Mouse (Mus musculus) embryo, embryonic 10.5 days (tissue): ENCODE data around the gene Fstl4.
"Not testable (repeated sequence)": the region's sequence is repeated elsewhere in the genome, so short reads cannot be mapped to it uniquely, and the experiment has no call there.

ENCODE experiments used
- DNase-seq: peaks from one replicate; pipeline ENCODE4 v3.0.0-alpha.2; 2015; ENCODE audit warnings: low spot score

Fstl4 gene

GRCm38 (mm10) chr11:53136371-53136770, 371.9 kb downstream of the Fstl4 start:
- no peak for DNase-seq

- no peak for DNase-seq
Observed at GRCm38 (mm10) chr11:53137381-53137780, 372.9 kb downstream of the Fstl4 start.

DNA sequence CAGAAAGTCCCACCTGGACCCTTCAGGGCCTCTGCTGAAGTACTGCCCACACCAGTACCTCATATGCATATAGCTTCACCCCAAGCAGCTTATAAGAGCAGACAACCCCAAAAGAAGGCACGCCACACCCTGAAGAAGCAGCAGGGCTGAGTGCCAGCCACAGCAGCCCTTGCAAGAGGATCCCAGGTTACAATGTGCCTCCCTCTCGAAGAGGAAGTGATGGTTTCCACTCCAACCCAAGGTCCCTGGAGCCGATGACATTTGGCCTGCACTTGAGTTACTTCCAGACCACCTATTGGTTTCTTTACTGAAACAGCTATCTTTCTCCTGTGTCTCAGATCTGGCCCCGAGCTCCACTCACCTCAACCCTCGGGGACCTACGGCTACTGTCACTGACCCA, 373.8 kb downstream of the Fstl4 start:
- DNase-seq: no peak

DNA sequence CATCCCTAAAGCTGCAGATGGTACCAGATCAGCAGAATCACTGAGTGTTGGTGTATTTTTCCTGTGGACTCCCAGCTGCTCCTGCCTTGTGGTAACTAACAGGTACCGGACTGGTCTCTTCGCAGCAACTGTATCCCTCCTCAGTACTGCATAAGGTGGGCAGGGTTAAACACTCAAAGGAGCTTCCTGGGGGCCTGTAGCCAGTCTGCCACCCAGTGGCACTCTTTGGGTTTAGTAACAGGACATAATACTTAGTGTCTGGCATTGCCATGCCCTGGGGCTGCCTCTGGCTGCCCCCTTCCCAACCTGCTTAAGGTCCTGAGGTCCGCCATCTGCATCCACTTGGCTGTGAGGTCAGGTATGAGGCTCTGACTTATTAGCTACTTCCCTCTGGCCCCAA, 375.2 kb downstream of the Fstl4 start:
- no peak for DNase-seq

DNA sequence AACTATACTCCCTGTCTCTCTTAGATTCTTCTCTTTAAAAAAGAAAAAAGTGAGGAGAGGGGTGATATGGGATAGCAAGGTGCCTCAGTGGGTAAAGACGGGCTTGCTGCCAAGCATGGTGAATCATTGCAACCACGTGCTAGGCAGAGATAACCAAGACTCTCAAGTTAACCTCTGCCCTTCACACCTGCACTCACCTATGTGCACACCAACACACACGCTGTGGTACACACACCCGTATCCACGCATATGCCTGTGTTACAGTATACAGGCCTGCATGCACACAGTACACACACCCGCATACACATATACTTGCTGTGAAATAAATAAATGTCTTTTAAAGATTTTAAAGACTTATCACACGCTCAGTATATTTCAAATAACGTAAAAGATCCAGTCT, 375.8 kb downstream of the Fstl4 start:
- DNase-seq: no peak

DNA sequence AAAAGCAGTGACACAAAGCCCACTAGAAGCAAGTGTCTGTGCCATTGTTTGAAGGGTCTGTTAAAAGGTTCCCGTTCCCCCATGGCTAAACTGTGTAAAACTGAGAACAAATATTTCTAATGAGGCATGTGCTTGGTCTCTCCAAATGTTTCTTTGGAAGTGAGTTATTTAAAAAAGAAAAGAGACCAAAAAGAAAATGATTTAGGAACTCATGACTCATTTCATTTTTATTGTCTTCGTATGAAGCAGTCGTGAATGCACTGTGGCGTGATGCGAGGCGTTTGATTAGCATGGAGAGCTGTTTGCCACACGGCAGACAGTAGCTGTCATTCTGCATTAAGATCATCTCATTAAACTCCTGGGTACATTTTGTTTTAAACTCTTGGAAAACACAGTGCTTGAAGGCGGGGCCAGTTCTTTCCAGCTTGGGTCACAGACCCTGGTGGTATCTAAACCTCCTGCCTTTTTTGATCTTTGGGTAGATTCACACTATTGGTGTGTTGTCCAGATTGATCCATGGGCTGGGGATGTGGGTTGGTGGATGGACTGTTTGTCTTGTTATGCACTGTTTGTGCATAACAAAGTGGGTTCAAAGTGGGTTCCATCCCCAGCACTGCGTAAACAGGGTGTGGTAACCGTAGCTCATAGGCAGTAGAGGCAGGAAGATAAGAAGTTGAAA, 376.4 kb downstream of the Fstl4 start:
- DNase-seq: no peak

GRCm38 (mm10) chr11:53143522-53143921, 379.1 kb downstream of the Fstl4 start:
- no peak for DNase-seq

- DNase-seq: no peak
Observed at GRCm38 (mm10) chr11:53144506-53144905, 380.1 kb downstream of the Fstl4 start.

DNA sequence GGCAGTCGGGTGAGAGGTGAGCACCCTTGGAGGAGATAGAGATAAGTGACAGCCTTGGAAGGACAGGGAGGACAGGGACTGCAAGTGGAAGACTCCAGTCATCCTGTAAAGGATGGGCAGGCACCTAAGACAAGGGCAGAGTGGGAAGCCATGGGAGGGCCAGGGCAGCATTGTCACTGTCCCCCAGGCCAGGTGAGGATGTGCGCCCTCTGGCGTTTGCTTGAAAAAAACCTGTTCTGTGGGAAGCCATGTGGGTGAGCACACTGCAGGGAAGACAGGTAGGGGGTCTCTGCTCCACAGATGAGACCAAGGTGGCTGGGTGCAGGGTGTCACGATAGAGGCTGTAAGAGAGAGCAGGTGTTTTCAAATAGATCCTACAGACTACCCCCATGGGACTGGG, 381.9 kb downstream of the Fstl4 start:
- DNase-seq: peak; percentile 55

DNA sequence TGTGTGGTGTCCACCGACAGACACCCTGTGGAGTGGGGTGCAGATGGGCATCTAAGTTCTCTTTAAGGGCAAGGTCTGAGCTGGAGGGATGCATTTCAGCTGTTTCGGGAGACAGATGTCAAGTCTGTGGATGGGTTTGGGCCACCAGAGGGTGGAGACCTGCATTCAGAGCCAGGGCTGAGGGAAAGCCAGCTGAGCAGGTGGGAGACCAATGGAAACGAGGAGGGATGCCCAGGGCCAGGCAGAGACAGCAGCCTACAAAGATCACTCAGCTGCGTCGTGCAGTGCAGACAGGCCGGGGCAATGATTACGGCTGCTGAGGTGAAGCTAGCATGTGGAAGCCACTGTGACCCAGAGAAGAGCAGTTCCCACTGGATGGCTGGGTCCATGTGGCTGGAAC, 392.0 kb downstream of the Fstl4 start:
- no peak for DNase-seq

DNA sequence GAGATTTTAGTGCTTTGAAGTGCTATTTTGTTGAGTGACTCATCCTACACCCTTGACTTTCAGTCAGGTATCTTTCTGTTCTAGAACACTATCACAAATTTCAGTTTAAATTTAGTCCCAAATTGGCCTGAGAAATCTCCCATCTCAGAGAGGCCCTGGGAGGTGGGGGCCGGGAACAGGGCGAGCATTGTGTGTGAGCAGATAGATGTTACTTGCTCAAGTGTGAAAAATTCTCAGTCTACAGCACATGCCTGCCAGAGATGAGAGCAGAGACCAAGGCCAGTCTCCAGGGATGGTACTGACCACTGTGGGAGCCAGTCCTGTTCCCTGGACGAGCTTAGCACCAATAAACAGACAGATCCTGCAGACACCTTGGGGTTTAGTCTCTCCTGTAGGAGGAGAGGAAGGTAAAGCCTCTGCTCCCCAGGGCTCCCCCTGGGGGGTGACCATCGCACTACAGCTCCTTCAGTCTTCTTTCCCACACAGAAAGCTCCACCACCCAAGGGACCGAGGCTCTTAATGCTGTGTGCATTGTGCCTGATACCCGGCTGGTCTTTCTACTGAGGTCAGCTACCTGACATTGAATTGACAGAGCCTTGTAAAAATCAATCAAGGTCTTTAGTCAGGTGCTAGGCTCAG, 393.3 kb downstream of the Fstl4 start:
- no peak for DNase-seq

- DNase-seq: no peak
Observed at GRCm38 (mm10) chr11:53162385-53162784, 398.0 kb downstream of the Fstl4 start.

DNA sequence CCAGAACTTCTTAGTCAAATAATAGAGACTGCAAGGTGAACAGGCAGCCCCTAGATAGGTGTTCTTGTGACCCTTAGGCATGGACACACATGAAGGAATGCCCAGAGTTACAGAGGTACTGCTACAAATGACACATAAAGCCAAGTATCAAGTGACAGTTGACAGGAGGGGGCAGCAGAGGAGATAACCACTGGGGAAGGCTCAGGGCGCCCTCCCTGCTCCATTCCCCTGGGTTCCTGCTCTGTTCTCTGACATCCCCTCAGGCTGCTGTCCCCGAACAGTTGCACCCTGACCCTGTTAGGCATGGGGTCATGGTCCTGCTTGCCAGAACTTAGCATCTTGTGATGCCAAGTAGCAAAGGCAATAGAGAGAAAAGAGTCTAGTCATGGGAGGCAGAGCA, 402.0 kb downstream of the Fstl4 start:
- DNase-seq: no peak

GRCm38 (mm10) chr11:53182177-53182852, 417.9 kb downstream of the Fstl4 start:
- no peak for DNase-seq

DNA sequence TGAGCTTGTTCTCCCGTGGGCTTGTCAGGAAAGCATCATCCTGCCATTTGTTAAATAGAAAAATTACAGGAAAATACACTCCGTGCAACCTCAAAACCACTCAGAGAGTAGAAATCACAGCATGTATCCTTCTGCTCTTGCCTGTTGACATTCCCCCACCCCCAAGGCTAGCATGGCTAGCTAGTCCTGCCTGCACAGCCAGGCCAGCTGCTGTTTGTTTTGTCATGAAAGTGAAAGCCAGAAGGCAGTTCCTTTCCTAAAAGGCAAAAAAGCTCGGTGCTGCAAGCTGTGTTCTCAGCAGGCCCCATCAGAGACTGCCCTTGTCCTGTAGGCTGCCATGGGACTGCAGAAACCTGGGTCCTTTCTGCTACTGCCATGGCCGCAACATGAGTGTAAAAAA, 418.4 kb downstream of the Fstl4 start:
- peak; percentile 43 for DNase-seq

DNA sequence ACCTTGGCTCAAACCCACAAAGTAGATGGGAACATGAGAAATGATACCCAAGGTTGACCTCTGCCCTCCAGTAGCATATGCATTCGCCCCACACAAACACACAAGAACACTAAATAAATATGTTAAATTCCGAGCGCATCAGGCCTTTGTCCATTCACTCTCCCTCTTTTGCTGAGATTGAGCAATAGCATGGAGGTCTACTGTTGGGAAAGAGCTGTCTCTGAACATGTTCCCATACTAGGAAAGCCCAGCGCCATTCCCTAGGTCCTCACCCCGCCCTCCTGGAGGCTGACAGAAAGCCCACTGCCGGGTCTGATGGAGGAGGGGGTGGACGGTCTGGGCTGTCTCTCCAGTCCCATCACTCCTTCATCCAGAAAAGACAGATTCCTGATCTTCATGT, 419.6 kb downstream of the Fstl4 start:
- DNase-seq: no peak

- DNase-seq: no peak
Observed at GRCm38 (mm10) chr11:53184698-53185097, 420.3 kb downstream of the Fstl4 start.

DNA sequence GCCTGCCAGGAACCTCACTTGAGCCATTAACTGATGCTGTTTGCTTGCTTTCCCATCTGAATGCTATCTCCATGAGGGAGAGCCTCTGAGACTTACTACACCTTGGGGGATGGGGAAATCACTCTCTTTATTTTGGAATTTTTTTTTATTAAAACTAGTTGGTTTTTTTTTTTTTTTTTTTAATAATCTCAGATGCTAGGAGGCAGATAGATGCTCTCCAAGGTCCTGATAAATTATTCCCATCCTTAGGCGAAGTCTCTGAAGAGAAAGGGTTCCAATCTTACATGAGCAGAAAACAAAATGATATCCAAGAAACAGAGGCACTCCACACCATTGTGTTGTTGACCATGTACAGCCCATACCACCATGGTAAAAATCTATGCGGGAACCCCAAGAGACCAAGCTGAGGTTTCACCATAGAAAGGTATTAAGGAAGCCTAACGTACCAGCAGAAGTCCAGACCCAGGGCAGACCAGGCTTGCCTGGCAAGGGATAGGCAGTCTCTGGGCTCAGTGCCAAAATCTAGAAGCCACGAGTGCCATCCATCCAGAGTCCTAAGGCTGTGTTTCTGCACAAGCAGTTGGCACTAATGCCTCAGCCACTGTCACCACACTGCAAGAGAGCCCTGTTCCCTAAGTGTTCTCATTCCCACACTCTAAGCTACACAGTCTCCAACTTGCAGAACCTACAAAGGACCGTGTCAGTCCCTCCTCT, 423.1 kb downstream of the Fstl4 start:
- DNase-seq: no peak

DNA sequence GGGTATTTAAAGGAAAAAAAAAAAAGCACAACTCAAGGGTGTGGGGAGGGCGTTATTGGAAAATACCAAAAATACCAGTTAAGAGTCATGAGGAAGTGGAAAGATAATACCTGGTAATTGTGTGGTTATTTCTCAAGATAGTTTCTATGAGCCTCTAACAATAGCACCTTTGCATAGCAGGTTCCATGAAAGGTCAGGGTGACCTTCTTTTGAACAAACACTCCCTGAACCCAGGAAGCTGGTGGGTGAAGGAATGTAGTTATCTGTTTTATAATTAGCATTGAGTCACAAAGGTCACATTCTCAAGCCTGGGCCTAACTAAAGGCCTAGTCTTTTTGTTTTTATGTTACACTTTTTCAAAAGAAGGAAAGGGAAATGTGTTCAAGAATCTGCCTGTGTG, 432.1 kb downstream of the Fstl4 start:
- not testable (repeated sequence) for DNase-seq

DNA sequence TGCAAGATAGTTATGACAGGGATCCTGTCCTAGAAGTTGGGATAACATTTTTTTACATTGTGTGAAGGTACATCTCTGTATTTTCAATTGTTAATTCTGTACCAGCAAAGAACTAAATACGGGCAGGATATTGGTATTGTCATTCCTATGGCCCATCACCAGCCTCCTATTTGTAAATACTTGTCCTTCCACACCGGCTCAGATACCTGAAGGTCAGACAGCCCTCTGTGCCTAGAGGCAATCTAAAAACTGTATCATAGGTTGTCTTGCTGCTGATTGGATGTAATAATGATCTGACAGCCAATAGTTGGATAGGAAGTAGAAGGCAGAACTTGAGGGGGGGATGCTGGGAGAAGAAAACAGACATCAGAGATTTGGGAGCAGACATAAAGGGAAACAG, 432.7 kb downstream of the Fstl4 start:
- no peak for DNase-seq

DNA sequence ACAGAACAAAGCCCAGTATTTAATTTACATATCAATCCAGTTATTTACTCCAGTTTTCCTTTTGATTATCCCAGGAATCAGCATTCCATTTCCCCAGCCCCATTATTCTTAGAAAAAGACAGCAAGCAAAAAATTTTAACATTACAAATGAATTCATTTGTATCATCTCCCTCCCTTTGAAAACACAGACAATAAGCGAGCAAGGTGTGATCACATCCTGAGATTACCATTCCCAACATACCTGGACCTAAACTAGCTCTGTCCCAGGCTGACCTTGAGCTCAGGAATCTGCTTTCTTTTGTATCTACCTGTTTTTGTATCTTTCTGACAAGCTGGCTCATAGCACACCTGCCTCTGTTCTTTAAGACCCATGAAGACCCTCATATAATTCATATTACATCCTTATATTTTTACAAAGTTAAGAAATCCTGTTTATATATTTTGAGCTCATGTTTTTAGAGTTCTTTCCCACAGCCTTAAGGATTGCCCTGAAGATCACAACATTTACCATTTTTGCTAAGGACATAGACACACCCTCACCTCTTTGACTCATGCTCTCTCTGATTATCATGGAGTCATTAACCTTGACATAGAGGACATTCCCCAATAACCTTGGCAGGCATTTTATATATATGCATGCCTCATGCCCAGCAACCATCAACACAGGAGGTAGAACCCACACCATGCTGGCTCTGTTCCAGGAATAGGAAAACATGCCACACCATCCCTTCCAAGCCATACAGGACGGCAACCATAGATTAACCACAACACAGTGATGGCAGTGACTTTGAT, 438.2 kb downstream of the Fstl4 start:
- no peak for DNase-seq

GRCm38 (mm10) chr11:53210876-53211275, 446.4 kb downstream of the Fstl4 start:
- no peak for DNase-seq
